Mouse (Mus musculus) embryonic fibroblast, embryonic 13.5 days (primary cell): Measurements from ENCODE around the gene Gimap9. TPM values are rescaled to one million over a fixed set of nuclear protein-coding genes. Genes with fewer than 3 reads are reported as not detected.
"Not testable (repeated sequence)": the region's sequence is repeated elsewhere in the genome, so short reads cannot be mapped to it uniquely, and the experiment has no call there.

ENCODE experiments used
- H3K27ac ChIP-seq: 2 replicates; pipeline ENCODE4 v1.5.1; 2012; ENCODE audit warnings: low read length, control low read depth, inconsistent platforms; ENCODE audit not compliant: insufficient read depth
- H3K4me1 ChIP-seq: 2 replicates; pipeline ENCODE4 v1.6.1; 2011; ENCODE audit warnings: low read length; ENCODE audit not compliant: control insufficient read depth, insufficient read depth
- H3K4me3 ChIP-seq: 2 replicates; pipeline ENCODE4 v1.5.1; 2011; ENCODE audit warnings: mild to moderate bottlenecking, control low read depth, low read length; ENCODE audit not compliant: insufficient read depth
- CTCF ChIP-seq: IDR thresholded peaks from 2 replicates; pipeline ENCODE4 v1.5.1; 2011; ENCODE audit warnings: mild to moderate bottlenecking, control low read depth, low read length, moderate library complexity, borderline replicate concordance; ENCODE audit not compliant: insufficient read depth
- POLR2A ChIP-seq: IDR thresholded peaks from 2 replicates; pipeline ENCODE4 v1.6.1; 2011; ENCODE audit warnings: low read depth, mild to moderate bottlenecking, control low read depth, low read length, moderate library complexity
- polyA plus RNA-seq: library from polyadenylated mRNA; stranded (reverse); fragments of >200 nt; gene quantifications from 2 replicates; pipeline ENCODE4 v1.2.4, GENCODE M21; 2011; ENCODE audit warnings: low read depth; ENCODE audit not compliant: missing spikeins, insufficient read length

Gimap9 gene
- polyA plus RNA-seq, 1 experiment: 1.7 TPM

DNA sequence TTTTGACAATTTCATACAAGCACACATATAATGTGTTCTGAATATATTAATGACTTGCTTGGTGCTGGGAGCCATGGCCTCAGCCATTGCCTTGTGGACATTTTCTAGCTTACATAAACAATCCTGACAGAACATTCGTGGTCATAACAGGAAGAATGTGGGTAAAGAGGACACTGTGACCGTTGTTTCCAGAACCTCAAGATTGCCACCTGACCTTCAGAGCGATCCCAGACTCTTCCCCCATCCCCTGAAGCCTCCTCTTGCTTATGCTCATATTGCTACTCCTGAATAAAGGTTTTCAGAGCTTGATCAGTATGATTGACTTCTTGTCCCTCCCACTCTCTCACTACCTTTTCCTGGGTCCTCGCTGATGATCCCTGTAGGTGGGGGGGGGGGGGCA, 2.5 kb downstream of the Gimap9 start:
- H3K4me3 ChIP-seq: no peak overlapping the region
- TF ChIP-seq POLR2A (no peak), CTCF (no peak)
- H3K27ac ChIP-seq: no peak overlapping the region
- no peaks in the 10 kb centered on the region for H3K4me1 ChIP-seq

DNA sequence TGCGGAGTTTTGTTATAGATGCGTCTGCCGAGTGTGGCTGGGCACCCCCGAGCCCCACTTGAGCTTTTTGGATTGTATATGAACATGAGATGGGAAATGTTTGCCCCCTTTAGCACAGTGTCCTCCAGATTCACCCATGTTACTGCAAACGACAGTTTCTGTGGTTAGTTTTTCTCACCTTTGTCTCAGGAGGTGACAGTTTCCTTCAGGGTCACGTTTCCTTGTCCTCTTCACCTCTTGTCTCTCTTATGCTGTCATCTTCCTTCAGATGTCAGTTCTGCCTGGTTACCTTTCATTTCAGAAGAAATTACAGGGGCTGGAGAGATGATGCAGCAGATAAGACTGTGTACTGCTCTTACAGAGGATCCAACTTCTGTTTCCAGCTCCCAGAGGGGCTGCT, 3.8 kb downstream of the Gimap9 start:
- no peak overlapping the region for H3K27ac ChIP-seq
- no peaks in the 10 kb centered on the region for H3K4me1 ChIP-seq
- TF ChIP-seq POLR2A: no peak
- no peak for TF ChIP-seq CTCF
- H3K4me3 ChIP-seq: no peak overlapping the region

DNA sequence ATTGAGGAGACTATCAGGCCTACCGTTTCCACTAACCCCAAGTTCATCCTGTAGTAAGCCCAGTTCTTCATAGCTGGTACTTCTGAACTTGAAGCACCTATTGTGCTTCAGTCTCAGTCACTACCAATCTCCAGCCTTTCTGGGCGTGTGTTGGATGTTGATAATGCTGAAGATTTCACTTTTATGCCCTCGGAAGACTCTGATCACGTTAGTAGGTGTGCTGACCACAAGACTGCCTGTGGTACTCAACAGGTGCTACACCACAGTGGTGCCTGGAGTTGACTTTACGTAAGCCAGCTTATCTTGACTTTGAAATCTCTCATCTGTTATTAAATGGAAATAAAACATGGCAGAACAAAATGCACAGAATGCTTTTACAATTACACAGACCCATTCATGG, 4.5 kb downstream of the Gimap9 start:
- no peak overlapping the region for H3K27ac ChIP-seq
- no peak for TF ChIP-seq POLR2A
- no peak overlapping the region for H3K4me3 ChIP-seq
- H3K4me1 ChIP-seq: no peaks in the 10 kb centered on the region

DNA sequence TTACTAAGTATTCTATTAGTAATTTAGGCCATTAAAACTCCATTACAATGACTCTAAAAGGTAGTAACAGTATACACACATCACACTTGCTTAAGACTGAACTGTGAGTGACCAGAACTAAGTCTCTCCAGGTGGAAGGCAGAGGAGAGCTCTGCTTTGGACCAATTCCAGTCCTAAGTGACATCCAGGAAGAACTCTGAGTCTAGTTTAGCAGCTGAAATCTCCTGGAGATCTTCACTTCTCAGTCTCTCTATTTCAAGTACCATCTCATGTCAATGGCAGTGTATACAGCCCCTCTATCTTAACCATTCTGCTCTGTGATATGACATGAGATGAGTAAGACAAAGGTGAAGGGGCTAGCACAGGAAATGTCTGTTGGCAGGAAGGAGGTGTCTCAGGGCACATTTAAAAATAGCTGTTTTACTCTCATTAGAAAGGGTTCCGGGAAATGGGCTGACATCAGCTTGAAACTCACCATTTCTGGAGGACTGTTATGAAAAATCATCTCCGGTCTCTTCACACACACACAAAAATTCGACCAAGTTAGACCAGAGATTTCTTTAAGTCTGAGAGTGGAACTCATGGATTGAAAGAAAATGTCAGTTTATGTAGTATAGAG, 5.7 kb downstream of the Gimap9 start:
- no peaks in the 10 kb centered on the region for H3K4me1 ChIP-seq

DNA sequence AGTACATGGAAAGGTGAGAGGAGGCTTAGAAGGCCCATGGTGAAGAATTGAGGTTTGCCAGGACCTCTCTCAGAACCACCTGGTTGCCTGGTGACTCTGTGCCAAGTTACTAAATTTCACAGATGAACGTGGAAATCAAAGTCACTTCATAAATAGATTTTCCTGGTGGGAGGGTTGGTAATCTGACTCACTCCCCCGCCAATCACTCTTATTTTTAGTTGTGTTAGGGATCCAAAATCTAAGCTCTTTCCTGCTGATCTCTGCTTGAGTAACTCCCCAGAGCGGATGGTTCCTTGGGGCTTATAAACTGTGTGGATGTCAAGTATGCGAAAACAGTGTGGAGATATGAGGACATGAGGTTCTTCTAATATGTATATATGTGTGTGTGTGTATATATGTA, 6.3 kb downstream of the Gimap9 start:
- H3K4me3 ChIP-seq: no peak overlapping the region
- H3K4me1 ChIP-seq: no peaks in the 10 kb centered on the region
- H3K27ac ChIP-seq: no peak overlapping the region
- TF ChIP-seq POLR2A (no peak), CTCF (no peak)

More for the DNA sequence above, 5.7 kb downstream of the Gimap9 start:
- no peak for TF ChIP-seq CTCF
- no peak for TF ChIP-seq POLR2A
- no peak overlapping the region for H3K27ac ChIP-seq
- no peak overlapping the region for H3K4me3 ChIP-seq

DNA sequence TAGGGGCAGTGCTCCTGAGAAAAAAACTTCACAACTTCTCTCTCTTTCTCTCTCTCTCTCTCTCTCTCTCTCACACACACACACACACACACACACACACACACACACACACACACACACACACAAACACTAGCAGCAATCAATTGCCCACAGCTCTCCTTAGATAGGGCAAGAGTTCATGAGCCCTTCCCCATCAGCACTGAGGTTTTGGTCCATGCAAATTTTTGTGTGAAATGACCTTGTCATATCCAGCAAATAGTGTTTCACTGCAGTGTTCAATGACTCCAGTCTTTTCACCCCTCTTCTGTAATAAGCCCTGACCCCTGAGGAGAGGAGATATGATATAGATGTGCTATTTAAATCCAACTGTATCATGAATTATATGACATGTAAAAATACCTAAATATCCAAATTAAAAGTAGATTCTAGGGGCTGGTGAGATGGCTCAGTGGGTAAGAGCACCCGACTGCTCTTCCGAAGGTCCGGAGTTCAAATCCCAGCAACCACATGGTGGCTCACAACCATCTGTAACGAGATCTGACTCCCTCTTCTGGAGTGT, 7.4 kb downstream of the Gimap9 start:
- not testable (repeated sequence) for H3K4me1 ChIP-seq, H3K27ac ChIP-seq, H3K4me3 ChIP-seq

DNA sequence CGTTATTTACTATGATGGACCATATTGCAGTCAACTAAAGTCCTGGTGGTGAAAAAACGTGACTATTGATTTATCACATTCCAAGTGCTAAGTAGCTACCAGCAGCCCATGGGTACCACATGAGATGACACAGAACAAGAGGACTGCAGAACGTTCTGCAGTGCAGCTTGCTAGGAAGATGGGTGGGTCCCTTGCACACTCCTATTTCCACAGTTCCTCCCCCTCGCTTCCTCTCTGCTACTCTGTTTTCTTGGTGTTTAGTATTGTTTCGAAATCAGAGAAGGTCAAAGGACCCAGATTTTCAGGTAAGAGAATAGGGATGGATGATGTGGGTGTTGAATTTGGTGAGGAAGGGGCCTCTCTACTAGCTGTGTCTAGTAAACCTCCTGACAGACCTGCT, 8.4 kb downstream of the Gimap9 start, which contains the start of gene Gimap4:
Gimap4 (plus strand) TSS at position 231 of the 400 bp plus-strand sequence.
- Histone ChIP-seq H3K4me3 (no peak within 1 kb of the TSS), H3K4me1 (no peaks in the 10 kb centered on the region), H3K27ac (no peak within 1 kb of the TSS)
- TF ChIP-seq POLR2A: no peak
- no peak for TF ChIP-seq CTCF

DNA sequence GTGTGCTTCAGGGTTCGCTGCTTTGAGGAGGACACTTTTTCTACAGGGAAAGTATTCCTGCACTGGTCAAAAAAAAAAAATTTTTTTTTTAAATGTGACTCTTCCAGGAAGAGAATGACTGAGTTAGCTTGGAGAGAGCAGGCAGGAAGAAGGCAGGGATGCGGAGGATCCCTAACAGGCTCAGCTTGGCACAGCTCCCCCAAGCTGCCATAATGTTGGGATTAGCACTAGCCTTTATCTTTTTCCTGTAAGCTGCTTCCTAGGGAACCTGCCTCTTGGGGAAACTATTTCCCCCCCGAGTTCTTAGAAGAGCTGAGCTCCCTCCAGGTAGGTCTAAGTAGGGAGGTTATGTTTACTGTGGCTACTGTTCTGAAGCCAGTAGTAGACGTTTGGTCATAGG, 8.9 kb downstream of the Gimap9 start:
- TF ChIP-seq CTCF (no peak), POLR2A (no peak)
- H3K4me3 ChIP-seq: no peak overlapping the region
- no peaks in the 10 kb centered on the region for H3K4me1 ChIP-seq
- no peak overlapping the region for H3K27ac ChIP-seq

DNA sequence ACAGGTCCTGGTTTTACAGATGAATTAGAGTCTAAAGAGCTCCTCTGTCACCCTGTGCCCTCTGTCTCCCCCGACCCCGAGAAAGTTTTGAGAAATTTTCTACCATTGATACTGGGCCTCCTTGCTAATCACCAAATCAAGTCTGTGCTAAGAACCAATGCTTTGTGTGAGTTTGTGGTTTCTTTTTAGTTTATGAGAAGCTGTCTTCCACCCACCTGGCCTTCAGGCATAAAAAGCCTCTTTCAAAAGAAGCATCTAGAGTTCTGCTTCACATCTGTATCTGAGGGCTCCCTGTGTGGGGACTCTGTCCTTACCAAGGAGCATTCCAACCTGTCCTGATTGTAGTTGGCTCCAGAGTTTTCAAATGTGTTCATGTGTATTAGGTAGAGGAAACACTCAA, 9.3 kb downstream of the Gimap9 start:
- Histone ChIP-seq H3K27ac (no peak overlapping the region), H3K4me1 (no peaks in the 10 kb centered on the region), H3K4me3 (no peak overlapping the region)
- TF ChIP-seq POLR2A (no peak), CTCF (no peak)

DNA sequence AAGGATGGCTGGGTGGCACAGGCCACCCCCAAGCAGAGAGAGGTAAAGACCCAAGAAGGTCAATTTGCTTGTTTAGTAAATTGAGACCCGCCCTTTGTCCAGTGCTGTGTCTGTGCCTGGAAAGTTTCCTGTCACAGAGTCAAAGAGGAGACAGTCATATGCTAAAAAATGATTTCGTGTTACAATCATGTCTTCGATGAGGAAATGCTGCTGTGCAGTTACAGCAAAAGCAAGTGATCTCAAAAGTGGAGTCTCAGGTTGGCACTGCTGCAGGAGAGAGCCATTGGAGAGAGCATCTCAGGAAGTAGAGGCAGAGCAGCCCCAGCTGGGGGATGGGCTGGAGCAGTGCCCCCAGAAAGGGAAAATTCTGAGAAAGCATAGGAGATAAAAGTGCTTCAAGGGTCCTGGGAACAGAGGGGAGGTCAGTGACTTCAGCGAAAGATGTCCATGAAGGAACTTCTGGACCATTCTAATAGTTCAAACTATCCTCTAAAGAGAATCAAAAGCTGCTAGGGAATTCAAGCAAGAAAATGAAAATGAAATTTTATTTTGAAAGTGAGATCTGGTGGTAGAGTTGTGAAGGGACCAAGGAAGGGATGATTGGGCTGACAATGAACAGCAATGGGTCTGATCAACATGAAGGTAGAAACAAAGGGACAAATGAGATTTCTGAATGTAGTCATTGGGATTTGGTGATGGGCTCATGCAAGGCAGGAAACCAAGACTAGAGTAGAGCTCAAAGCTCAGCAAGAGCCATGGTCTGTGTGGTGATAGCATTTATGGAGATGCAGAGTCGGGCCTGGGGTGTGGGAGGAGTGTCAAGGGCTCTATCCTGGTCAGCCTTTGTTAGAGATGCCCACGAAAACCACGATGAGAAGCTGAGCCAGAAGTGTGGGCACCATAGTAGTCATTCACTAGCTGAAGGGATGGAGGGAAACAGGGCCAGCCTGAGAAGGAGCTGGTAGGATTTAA, 10.1 kb downstream of the Gimap9 start:
- no peak overlapping the region for H3K27ac ChIP-seq
- no peak overlapping the region for H3K4me3 ChIP-seq
- TF ChIP-seq POLR2A (no peak), CTCF (no peak)
- H3K4me1 ChIP-seq: no peaks in the 10 kb centered on the region
